Mouse (Mus musculus) neural tube, embryonic 11.5 days (tissue): ENCODE data around the gene Elane. TPM values are rescaled to one million over a fixed set of nuclear protein-coding genes. Genes with fewer than 3 reads are reported as not detected.

Experiments
- ATAC-seq: fragments of 200-750 bp; cut with Nextera tagmentation; 2 replicates; pipeline ENCODE4 v1.8.0; 2017; ENCODE audit warnings: moderate number of reproducible peaks, mild to moderate bottlenecking, moderate TSS enrichment, moderate library complexity; ENCODE audit not compliant: insufficient read depth, low FRiP score, low TSS enrichment
- DNase-seq: peaks from one replicate; pipeline ENCODE4 v3.0.0-alpha.2; 2015; ENCODE audit warnings: low spot score
- H3K27ac ChIP-seq: fragments of 300-500 bp; sonication (generic); 2 replicates; pipeline ENCODE4 v1.5.1; 2014; ENCODE audit warnings: low read depth, mild to moderate bottlenecking, low read length
- H3K27me3 ChIP-seq: fragments of 300-500 bp; sonication (generic); 2 replicates; pipeline ENCODE4 v1.6.1; 2014; ENCODE audit warnings: mild to moderate bottlenecking, low read length, mixed read lengths; ENCODE audit not compliant: control insufficient read depth, insufficient read depth
- H3K36me3 ChIP-seq: fragments of 300-500 bp; sonication (generic); 2 replicates; pipeline ENCODE4 v1.6.1; 2014; ENCODE audit warnings: mild to moderate bottlenecking, low read length, moderate library complexity, mixed read lengths; ENCODE audit not compliant: control insufficient read depth, insufficient read depth
- H3K4me1 ChIP-seq: fragments of 300-500 bp; sonication (generic); 2 replicates; pipeline ENCODE4 v1.6.1; 2014; ENCODE audit warnings: low read length, mixed read lengths; ENCODE audit not compliant: control insufficient read depth, insufficient read depth
- H3K4me2 ChIP-seq: fragments of 300-500 bp; sonication (generic); 2 replicates; pipeline ENCODE4 v1.6.1; 2014; ENCODE audit warnings: low read depth, mild to moderate bottlenecking, moderate library complexity
- H3K4me3 ChIP-seq: fragments of 300-500 bp; sonication (generic); 2 replicates; pipeline ENCODE4 v1.5.1; 2014; ENCODE audit warnings: low read depth, low read length
- H3K9ac ChIP-seq: fragments of 300-500 bp; sonication (generic); 2 replicates; pipeline ENCODE4 v1.6.1; 2014; ENCODE audit warnings: mild to moderate bottlenecking, low read length
- H3K9me3 ChIP-seq: fragments of 300-500 bp; sonication (generic); 2 replicates; pipeline ENCODE4 v1.6.1; 2016; ENCODE audit warnings: low read length; ENCODE audit not compliant: control insufficient read depth
- WGBS: fragments of 180-500 bp; shearing (Covaris S2); extraction: QIAGEN DNeasy Blood & Tissue Kit; methylation state at CpG from one replicate; pipeline ENCODE4 v1.1.7; 2014; 5-methylcytosine and 5-hydroxymethylcytosine counted together
- polyA plus RNA-seq: library from polyadenylated mRNA; unstranded; fragments of >200 nt; fragmentation: Nextera tagmentation; extraction: Ambion mirVana; gene quantifications from 2 replicates; pipeline ENCODE4 v1.2.1, GENCODE M21; 2014

Elane gene
- polyA plus RNA-seq, 1 experiment from 2014 or later: not detected

GRCm38 (mm10) chr10:79918231-79919078 is 32.4 kb downstream of the Elane start:
- Histone ChIP-seq H3K9ac (no peak overlapping the region), H3K27me3 (peaks cover 64% of the 10 kb centered on the region), H3K9me3 (no peaks in the 10 kb centered on the region), H3K27ac (no peak overlapping the region), H3K36me3 (no peaks in the 10 kb centered on the region), H3K4me1 (peaks cover 23% of the 10 kb centered on the region), H3K4me2 (0 out of 2 replicates have a peak overlapping the region, but pooled peaks have one; percentile 10), H3K4me3 (no peak overlapping the region)
- DNase-seq (peak; percentile 11), ATAC-seq (no peak)
- WGBS: 4% methylated on average over 35 of the region's 35 CpGs

- H3K27ac ChIP-seq: no peak overlapping the region
- ATAC-seq: no peak
- H3K4me3 ChIP-seq: peak overlapping the region; percentile 10; the same call in 1 of the 2 replicates
- no peaks in the 10 kb centered on the region for H3K9me3 ChIP-seq
- DNase-seq: no peak
- H3K4me2 ChIP-seq: no peak overlapping the region
- H3K4me1 ChIP-seq: peaks cover 23% of the 10 kb centered on the region
- no peak overlapping the region for H3K9ac ChIP-seq
- WGBS: 2% methylated on average over 21 of the region's 21 CpGs
- H3K27me3 ChIP-seq: peaks cover 66% of the 10 kb centered on the region
- no peaks in the 10 kb centered on the region for H3K36me3 ChIP-seq
Observed at GRCm38 (mm10) chr10:79919251-79919849, 33.3 kb downstream of the Elane start.

- Histone ChIP-seq H3K4me3 (peak overlapping the region; percentile 10), H3K9ac (peak overlapping the region; percentile 10; the same call in 1 of the 2 replicates), H3K27me3 (peaks cover 66% of the 10 kb centered on the region), H3K27ac (no peak overlapping the region), H3K4me1 (peaks cover 23% of the 10 kb centered on the region), H3K4me2 (no peak overlapping the region), H3K9me3 (no peaks in the 10 kb centered on the region), H3K36me3 (no peaks in the 10 kb centered on the region)
- DNase-seq (peak; percentile 19), ATAC-seq (no peak)
- 14% methylated on average over 26 of the region's 26 CpGs for WGBS
Observed at GRCm38 (mm10) chr10:79920056-79920890, 34.2 kb downstream of the Elane start.

GRCm38 (mm10) chr10:79920958-79921535 is 35.0 kb downstream of the Elane start, which contains the start of gene R3hdm4:
TSS of gene R3hdm4 (minus strand) at chr10:79921208.
- Histone ChIP-seq H3K4me1 (peaks cover 21% of the 10 kb centered on the region), H3K4me2 (peak within 1 kb of the TSS; percentile 34), H3K27ac (no peak within 1 kb of the TSS), H3K9ac (peak within 1 kb of the TSS; percentile 10; the same call in 1 of the 2 replicates), H3K4me3 (peak within 1 kb of the TSS; percentile 22), H3K9me3 (no peaks in the 10 kb centered on the region), H3K27me3 (peaks cover 66% of the 10 kb centered on the region), H3K36me3 (no peaks in the 10 kb centered on the region)
- ATAC-seq (no peak), DNase-seq (no peak)
- 4% methylated on average over 41 of the region's 41 CpGs for WGBS

DNA sequence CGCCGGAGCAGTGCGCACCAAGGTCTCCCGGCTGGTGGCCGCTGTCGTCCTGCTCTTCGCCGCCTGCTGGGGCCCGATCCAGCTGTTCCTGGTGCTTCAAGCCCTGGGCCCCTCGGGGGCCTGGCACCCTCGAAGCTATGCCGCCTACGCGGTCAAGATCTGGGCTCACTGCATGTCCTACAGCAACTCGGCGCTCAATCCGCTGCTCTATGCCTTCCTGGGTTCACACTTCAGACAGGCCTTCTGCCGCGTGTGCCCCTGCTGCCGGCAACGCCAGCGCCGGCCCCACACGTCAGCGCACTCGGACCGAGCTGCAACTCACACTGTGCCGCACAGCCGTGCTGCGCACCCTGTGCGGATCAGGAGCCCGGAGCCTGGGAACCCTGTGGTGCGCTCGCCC is 35.5 kb downstream of the Elane start:
- no peaks in the 10 kb centered on the region for H3K9me3 ChIP-seq
- H3K36me3 ChIP-seq: no peaks in the 10 kb centered on the region
- H3K27ac ChIP-seq: no peak overlapping the region
- H3K4me1 ChIP-seq: peaks cover 23% of the 10 kb centered on the region
- H3K4me2 ChIP-seq: peak overlapping the region; percentile 34
- DNase-seq: peak; percentile 44
- no peak overlapping the region for H3K9ac ChIP-seq
- H3K4me3 ChIP-seq: peak overlapping the region; percentile 22; the same call in 1 of the 2 replicates
- WGBS: under 1% methylated on average over 34 of the region's 34 CpGs
- ATAC-seq: no peak
- peaks cover 66% of the 10 kb centered on the region for H3K27me3 ChIP-seq

- no peak for ATAC-seq
- H3K27ac ChIP-seq: no peak overlapping the region
Observed at GRCm38 (mm10) chr10:79924998-79925784, 39.1 kb downstream of the Elane start.

DNA sequence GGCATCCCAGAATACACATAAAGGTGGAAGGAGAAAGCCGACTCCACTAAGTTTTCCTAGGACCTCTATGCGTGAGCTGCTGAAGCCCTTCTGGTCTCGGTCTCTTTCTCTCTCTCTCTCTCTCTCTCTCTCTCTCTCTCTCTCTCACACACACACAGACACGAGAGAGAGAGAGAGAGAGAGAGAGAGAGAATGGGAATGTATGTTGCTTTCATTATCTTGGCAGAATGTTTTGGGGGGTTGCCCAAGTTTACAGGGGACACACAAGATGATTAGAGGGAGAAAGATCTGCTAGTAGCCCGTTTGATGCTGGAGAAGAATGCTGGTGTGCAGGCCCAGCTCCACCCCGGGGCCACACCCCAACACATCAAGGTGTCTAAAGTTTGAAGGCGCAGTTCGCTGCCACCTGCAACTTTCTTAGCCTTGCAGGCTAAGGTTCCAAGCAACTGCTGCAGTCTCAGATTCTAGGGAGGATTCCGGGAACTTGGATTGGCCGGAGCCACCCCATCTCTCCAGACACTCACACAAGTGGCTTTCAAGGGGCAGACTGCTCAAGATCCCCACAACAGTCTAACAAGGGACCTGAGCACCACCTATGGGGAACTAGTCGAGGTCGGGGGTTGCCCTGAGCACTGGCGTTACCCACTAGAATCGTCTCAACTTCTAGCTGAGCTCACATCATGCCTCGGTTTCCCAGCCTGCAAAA is 39.9 kb downstream of the Elane start:
- Histone ChIP-seq H3K9ac (peak overlapping the region; percentile 69), H3K4me3 (peak overlapping the region; percentile 65), H3K27me3 (peaks cover 27% of the 10 kb centered on the region), H3K27ac (peak overlapping the region; percentile 49; the same call in 1 of the 2 replicates), H3K4me1 (peaks cover 25% of the 10 kb centered on the region), H3K9me3 (no peaks in the 10 kb centered on the region), H3K36me3 (peaks cover 2% of the 10 kb centered on the region; the same call in 1 of the 2 replicates), H3K4me2 (peak overlapping the region; percentile 56)
- 15% methylated on average over 15 of the region's 15 CpGs for WGBS
- DNase-seq (no peak), ATAC-seq (no peak; the same call in 1 of the 2 replicates)

More at GRCm38 (mm10) chr10:79924998-79925784, 39.1 kb downstream of the Elane start:
- DNase-seq: peak; percentile 89
- Histone ChIP-seq H3K36me3 (no peaks in the 10 kb centered on the region), H3K4me2 (no peak overlapping the region), H3K9me3 (no peaks in the 10 kb centered on the region), H3K27me3 (peaks cover 35% of the 10 kb centered on the region), H3K4me1 (peaks cover 30% of the 10 kb centered on the region), H3K4me3 (no peak overlapping the region), H3K9ac (no peak overlapping the region)
- WGBS: 12% methylated on average over 29 of the region's 29 CpGs
